Mouse (Mus musculus) heart, embryonic 13.5 days (tissue): Measurements from ENCODE around the gene Lgals4. TPM values are rescaled to one million over a fixed set of nuclear protein-coding genes. Genes with fewer than 3 reads are reported as not detected.

ENCODE experiments used
- ATAC-seq: fragments of 200-750 bp; cut with Nextera tagmentation; 2 replicates; pipeline ENCODE4 v1.8.0; 2017; ENCODE audit warnings: moderate TSS enrichment; ENCODE audit not compliant: insufficient number of reproducible peaks, low FRiP score, low TSS enrichment; ENCODE audit errors: extremely low read depth
- H3K27ac ChIP-seq: fragments of 300-500 bp; sonication (generic); replicated peaks from 2 replicates; pipeline ENCODE4 v1.5.1; 2015; ENCODE audit warnings: moderate library complexity, mild to moderate bottlenecking, inconsistent platforms
- H3K27me3 ChIP-seq: fragments of 300-500 bp; sonication (generic); replicated peaks from 2 replicates; pipeline ENCODE4 v1.6.1; 2015; ENCODE audit warnings: mild to moderate bottlenecking, inconsistent platforms
- H3K36me3 ChIP-seq: fragments of 300-500 bp; sonication (generic); 2 replicates; pipeline ENCODE4 v1.6.1; 2015; ENCODE audit warnings: mild to moderate bottlenecking, inconsistent platforms
- H3K4me1 ChIP-seq: fragments of 300-500 bp; sonication (generic); 2 replicates; pipeline ENCODE4 v1.6.1; 2015; ENCODE audit warnings: inconsistent platforms
- H3K4me2 ChIP-seq: fragments of 300-500 bp; sonication (generic); 2 replicates; pipeline ENCODE4 v1.6.1; 2015; ENCODE audit warnings: inconsistent platforms, mild to moderate bottlenecking, moderate library complexity
- H3K4me3 ChIP-seq: fragments of 300-500 bp; sonication (generic); 2 replicates; pipeline ENCODE4 v1.5.1; 2015; ENCODE audit warnings: moderate library complexity, mild to moderate bottlenecking, inconsistent platforms
- H3K9ac ChIP-seq: fragments of 300-500 bp; sonication (generic); 2 replicates; pipeline ENCODE4 v1.6.1; 2015; ENCODE audit warnings: inconsistent platforms, mild to moderate bottlenecking, moderate library complexity
- H3K9me3 ChIP-seq: fragments of 300-500 bp; sonication (generic); 2 replicates; pipeline ENCODE4 v1.6.1; 2016; ENCODE audit warnings: inconsistent platforms
- whole genome bisulfite sequencing: fragments of 180-500 bp; shearing (Covaris S2); methylation state at CpG from one replicate; pipeline ENCODE4 v1.1.7; 2015; ENCODE audit warnings: mixed read lengths; 5-methylcytosine and 5-hydroxymethylcytosine counted together
- polyA plus RNA-seq: library from polyadenylated mRNA; unstranded; fragments of >200 nt; fragmentation: Nextera tagmentation; extraction: Ambion mirVana; gene quantifications from 2 replicates; pipeline ENCODE4 v1.2.1, GENCODE M21; 2015

Gene Lgals4
- 4.3 and 5.6 TPM in 2 replicates for polyA plus RNA-seq

DNA sequence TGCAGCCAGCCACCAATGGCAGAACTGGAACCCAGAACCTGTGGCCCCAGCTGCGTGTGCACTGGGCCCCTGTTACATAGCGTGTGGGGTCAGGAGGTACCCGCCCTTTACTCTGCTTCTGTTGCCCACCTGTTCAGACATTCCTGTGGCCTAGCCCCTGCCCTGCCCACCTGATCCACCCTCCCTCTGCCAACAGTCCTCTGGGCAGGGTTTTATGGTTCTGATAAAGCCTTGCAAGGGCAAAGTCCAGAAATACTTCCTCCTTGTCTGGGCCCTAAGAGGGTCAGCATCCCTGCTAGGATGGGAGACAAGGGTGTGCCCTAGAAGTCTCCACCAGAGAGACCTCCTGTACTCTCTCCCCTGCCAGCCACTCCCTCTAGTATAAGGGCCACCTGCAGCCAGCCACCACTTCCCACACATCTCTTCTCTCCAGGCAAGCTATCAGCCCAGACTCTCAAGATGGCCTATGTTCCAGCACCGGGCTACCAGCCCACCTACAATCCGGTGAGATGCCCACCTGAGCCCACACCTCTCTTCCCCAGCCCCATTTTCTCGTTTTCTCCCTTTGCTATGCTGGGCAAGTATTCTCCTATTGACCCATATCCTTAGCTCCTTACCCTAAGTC lies at the start of gene Lgals4:
TSS of gene Lgals4 (plus strand) at position 132 of the 625 bp plus-strand sequence.
- Histone ChIP-seq H3K9ac (no peak within 1 kb of the TSS), H3K4me3 (no peak within 1 kb of the TSS)

DNA sequence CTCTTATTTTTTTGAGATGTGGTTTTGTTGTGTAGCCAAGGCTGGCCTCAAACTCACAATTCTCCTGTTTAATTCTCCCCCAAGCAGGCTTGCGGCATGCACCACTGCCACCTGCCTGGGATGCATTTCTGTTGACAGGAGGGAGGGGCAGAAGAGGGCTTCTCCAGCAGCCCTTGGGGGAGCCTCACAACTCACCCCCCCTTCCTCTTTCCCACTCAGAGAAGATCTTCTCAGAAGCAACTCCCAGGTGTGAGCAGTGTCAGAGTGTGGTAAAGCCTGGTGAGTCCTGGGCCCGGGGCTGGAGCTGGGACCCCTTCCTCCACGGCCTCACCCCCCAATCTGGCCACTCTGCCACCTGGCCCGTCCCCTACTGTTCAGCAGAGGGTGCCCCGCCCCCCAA lies 48.5 kb upstream of the Lgals4 start:
- no peak overlapping the region for H3K27ac ChIP-seq
- no peaks in the 10 kb centered on the region for H3K9me3 ChIP-seq
- no peak overlapping the region for H3K9ac ChIP-seq
- no peaks in the 10 kb centered on the region for H3K27me3 ChIP-seq
- no peak overlapping the region for H3K4me2 ChIP-seq
- H3K4me1 ChIP-seq: peaks cover 37% of the 10 kb centered on the region
- WGBS: 63% methylated on average over 5 of the region's 5 CpGs
- H3K36me3 ChIP-seq: peaks cover 52% of the 10 kb centered on the region
- ATAC-seq: no peak
- H3K4me3 ChIP-seq: no peak overlapping the region

More for the DNA sequence above, at the start of gene Lgals4:
- H3K4me1 ChIP-seq: peaks cover 7% of the 10 kb centered on the region
- no peak within 1 kb of the TSS for H3K27ac ChIP-seq
- peaks cover 32% of the 10 kb centered on the region for H3K36me3 ChIP-seq
- WGBS: 80% methylated on average over 6 of the region's 6 CpGs
- ATAC-seq: no peak
- H3K4me2 ChIP-seq: no peak within 1 kb of the TSS
- H3K27me3 ChIP-seq: no peaks in the 10 kb centered on the region
- H3K9me3 ChIP-seq: no peaks in the 10 kb centered on the region

DNA sequence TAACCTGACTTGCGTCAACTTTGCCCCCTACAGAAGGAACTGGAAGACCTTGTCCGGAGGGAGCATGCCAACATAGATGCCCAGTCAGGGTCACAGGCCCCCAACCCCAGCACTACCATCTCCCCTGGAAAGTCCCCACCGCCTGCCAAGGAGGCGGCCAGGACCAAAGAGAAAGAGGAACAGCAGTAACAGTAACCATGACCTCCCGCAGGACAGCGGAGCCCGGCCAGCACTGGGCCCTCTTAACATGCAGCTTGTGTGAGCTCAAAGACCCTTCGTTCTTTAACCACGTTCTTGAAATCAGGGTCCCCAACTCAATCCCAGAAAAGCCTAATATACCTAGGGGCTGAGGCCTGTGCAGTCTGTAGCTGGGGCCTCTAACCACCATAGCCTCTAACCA lies 45.8 kb upstream of the Lgals4 start:
- Histone ChIP-seq H3K27me3 (no peaks in the 10 kb centered on the region), H3K4me1 (peaks cover 20% of the 10 kb centered on the region), H3K36me3 (peaks cover 49% of the 10 kb centered on the region), H3K9ac (no peak overlapping the region), H3K9me3 (no peaks in the 10 kb centered on the region), H3K27ac (no peak overlapping the region), H3K4me3 (no peak overlapping the region), H3K4me2 (no peak overlapping the region)
- 92% methylated on average over 9 of the region's 9 CpGs for WGBS
- ATAC-seq: no peak

DNA sequence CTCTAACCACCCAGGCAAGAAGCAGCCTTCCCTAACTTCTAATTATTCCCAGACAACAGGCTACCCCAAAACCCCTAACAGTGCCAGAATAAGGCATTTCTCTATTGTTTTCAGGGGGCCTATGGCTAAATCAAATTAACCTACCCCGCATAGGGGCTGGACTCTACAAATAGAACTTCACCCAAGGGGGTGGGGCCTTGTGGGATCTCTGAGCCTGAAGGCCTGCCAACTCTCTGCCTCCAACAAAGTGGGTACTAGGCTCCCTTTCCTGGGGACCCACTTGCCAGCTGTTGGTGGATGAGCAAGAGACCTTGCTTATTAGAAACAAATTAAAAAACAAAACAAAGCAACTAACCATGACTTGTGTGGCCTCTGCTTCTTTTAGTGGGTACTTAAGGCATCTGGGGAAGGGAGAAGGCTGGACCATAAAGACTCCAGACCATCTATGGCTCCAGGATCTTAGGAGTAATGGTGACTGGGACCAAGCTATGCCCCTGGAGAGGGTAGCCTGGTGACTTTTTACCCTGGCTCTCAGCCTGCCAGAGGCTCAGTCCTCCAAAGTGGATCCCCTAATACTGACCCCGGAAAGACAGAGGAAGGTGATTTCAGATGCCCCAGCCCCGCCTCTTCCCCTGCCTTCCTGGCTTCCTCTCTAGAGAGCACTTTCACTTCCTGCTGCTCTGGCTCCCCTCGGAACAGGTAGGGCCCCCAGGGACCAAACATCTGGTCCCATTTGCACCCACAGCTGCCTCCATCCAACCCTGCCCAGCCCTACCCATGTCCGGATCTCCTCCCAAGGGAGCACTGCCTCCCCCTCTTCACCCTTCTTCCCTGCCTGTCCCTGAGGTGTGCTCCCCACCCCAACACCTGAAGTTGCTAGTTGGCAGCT lies 45.1 kb upstream of the Lgals4 start, which contains the start of gene Rinl:
TSS of gene Rinl (plus strand) at position 663 of the 889 bp plus-strand sequence.
- Histone ChIP-seq H3K4me2 (no peak within 1 kb of the TSS), H3K36me3 (peaks cover 43% of the 10 kb centered on the region), H3K4me1 (0 out of 2 replicates have a peak, but pooled peaks cover 17% of the 10 kb centered on the region), H3K9ac (no peak within 1 kb of the TSS), H3K27me3 (no peaks in the 10 kb centered on the region), H3K27ac (no peak within 1 kb of the TSS), H3K4me3 (no peak within 1 kb of the TSS), H3K9me3 (no peaks in the 10 kb centered on the region)
- 54% methylated on average over 5 of the region's 5 CpGs for WGBS
- no peak for ATAC-seq

DNA sequence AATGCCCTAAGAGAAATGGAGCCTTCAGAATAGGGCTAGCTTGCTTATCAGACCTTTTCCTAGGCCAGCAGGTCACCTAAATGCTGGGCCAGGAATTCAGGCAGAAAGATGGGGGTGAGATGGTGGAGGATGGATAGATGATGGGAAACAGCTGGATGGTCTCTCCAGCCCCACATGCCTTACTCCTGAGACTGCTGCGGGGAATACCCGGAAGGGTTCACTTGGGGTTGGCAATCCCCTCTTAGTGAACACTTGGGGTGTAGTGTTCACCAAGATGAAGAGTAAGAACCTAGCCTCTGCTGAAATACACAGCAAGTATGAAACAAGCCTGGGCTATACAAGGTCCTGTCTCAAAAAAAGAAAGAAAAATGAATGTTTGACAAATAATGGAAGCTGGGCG lies 44.4 kb upstream of the Lgals4 start:
- Histone ChIP-seq H3K27me3 (no peaks in the 10 kb centered on the region), H3K4me1 (0 out of 2 replicates have a peak, but pooled peaks cover 17% of the 10 kb centered on the region), H3K9ac (no peak overlapping the region), H3K4me2 (no peak overlapping the region), H3K36me3 (peaks cover 36% of the 10 kb centered on the region), H3K27ac (no peak overlapping the region), H3K4me3 (no peak overlapping the region), H3K9me3 (no peaks in the 10 kb centered on the region)
- ATAC-seq: no peak
- 76% methylated on average over 3 of the region's 3 CpGs for WGBS

DNA sequence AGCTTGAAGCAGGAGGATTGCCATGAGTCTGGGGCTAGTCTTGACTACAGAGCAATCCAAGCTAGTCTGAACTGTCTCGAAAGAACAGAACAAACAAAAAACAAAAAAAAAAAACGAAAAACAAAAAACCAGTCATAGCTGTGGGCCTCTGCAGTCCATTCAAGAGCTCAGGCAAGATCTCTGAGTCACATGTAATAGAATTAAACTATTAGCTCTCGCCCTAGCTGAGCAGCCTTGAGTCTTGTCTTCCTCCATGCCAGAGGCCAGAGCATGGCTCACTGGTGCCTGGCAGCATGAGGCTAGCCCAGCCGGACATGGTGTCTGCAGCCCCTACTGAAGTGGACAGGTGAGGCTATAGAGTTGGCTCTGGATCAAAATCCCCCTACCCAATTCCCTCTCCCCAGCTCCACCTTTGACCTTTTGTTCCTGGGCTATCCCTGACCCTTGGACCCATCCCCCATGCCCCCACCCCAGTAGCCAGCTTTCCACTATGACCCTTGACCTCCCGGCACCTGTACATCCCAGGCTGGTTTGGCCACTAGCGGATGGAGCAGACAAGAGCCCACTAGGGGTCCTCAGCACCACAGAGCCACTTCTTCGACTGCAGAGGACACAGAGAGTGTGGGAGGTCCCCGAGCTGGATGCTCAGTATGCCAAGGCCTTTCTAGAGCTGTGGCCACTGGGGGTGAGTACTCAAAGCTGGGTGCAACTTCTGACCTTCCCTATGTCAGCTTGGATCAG lies 43.4 kb upstream of the Lgals4 start:
- Histone ChIP-seq H3K36me3 (peaks cover 28% of the 10 kb centered on the region), H3K27me3 (no peaks in the 10 kb centered on the region), H3K9ac (no peak overlapping the region), H3K4me3 (no peak overlapping the region), H3K4me1 (0 out of 2 replicates have a peak, but pooled peaks cover 17% of the 10 kb centered on the region), H3K9me3 (no peaks in the 10 kb centered on the region), H3K4me2 (no peak overlapping the region), H3K27ac (no peak overlapping the region)
- no peak for ATAC-seq
- 54% methylated on average over 8 of the region's 8 CpGs for WGBS

DNA sequence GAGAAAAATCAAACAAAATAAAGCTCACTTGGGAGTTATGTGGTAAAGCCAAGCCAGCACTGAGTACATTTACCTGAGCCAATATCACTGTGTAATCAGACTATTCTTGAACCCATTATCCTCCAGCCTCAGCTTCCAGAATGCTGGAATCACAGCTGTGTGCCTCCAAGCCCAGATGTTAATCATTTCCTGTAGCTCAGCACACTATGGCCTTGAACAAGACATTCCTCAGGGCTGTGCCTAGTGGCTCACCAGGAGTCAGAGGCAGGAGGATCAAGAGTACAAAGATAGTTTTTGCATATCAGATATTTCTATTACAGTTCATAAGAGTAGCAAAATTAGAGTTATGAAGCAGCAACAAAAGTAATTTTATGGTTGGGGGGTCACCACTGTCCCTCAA lies 41.9 kb upstream of the Lgals4 start:
- Histone ChIP-seq H3K9me3 (no peaks in the 10 kb centered on the region), H3K4me2 (no peak overlapping the region), H3K27ac (no peak overlapping the region), H3K27me3 (no peaks in the 10 kb centered on the region), H3K4me1 (peaks cover 25% of the 10 kb centered on the region), H3K4me3 (no peak overlapping the region), H3K9ac (no peak overlapping the region), H3K36me3 (peaks cover 15% of the 10 kb centered on the region)
- no peak for ATAC-seq

DNA sequence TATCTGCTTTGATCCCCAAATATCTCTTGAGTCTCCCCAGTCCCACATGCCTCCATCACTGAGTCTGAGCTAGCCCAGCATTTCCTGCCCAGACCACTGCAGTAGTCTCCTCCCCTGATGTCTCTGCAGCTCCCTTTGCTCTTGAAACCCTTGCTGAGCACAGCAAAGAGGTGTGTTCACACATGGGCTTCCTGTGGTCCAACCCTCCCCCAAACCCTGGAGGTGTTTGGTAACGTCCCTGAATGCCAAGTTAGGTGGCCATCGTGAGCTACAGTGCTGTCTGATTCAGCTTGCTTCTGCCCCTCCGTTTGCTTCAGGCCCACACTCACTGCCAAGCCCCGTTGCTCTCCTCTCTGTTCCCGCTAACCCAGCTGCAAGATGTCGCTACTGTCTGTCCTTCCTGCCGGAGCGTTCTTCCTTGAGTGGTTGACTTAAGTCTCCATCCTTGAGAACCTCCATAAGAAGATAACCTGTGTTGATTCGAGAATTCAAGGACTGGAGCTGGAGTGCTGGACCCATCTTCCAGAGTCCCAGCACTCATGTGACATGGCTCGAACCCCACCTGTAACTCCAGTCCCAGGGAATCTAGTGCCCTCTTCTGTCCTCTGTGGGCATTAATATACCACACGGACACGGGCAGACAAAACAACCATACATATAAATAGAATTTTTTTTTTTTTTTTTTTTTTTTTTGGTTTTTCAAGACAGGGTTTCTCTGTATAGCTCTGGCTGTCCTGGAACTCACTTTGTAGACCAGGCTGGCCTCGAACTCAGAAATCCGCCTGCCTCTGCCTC lies 41.1 kb upstream of the Lgals4 start:
- WGBS: 66% methylated on average over 14 of the region's 14 CpGs
- no peak overlapping the region for H3K9ac ChIP-seq
- no peak for ATAC-seq
- H3K27ac ChIP-seq: no peak overlapping the region
- H3K4me2 ChIP-seq: no peak overlapping the region
- no peak overlapping the region for H3K4me3 ChIP-seq
- no peaks in the 10 kb centered on the region for H3K27me3 ChIP-seq
- no peaks in the 10 kb centered on the region for H3K9me3 ChIP-seq
- peaks cover 30% of the 10 kb centered on the region for H3K4me1 ChIP-seq
- peaks cover 9% of the 10 kb centered on the region for H3K36me3 ChIP-seq

DNA sequence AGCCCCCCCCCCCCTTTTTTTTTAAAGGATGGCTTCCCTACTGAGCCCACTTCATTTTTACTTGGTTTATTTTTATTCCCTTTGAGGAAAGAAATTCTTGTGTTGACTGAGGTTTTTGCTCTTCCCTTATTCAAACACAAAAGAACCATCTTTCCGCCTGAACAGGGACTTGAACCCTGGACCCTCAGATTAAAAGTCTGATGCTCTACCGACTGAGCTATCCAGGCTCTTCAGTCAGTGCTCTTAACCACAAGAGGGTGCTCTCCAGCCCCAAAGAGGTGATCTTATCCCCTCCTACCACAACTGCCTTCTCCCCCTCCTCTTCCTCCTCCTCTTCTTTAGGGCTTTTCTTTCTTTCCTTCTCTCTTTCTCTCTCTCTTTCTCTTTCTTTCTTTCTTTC lies 39.8 kb upstream of the Lgals4 start:
- Histone ChIP-seq H3K9ac (no peak overlapping the region), H3K4me1 (peaks cover 23% of the 10 kb centered on the region), H3K36me3 (no peaks in the 10 kb centered on the region), H3K4me2 (no peak overlapping the region), H3K9me3 (no peaks in the 10 kb centered on the region), H3K27me3 (no peaks in the 10 kb centered on the region), H3K27ac (no peak overlapping the region), H3K4me3 (no peak overlapping the region)
- WGBS: 36% methylated on average over 2 of the region's 2 CpGs
- no peak for ATAC-seq

DNA sequence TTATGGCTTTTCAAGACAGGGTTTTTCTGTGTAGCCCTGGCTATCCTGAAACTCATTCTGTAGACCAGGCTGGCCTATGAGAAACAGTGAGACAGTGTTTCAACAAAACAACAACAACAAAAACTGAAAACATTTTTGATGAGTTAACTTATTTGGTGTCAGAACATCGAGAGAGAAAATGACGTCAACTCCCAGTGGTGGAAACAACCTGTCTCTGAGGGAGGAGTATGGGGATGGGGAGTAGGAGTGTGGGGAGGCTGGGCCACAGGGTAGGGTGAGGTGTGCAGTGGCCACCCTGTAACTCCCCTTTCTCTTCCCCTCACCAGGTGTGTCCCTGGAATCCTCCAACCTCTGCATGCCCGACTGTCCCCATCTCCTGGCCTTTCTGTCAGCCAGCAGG lies 39.2 kb upstream of the Lgals4 start:
- H3K27me3 ChIP-seq: no peaks in the 10 kb centered on the region
- WGBS: 67% methylated on average over 3 of the region's 3 CpGs
- no peak overlapping the region for H3K9ac ChIP-seq
- H3K9me3 ChIP-seq: no peaks in the 10 kb centered on the region
- H3K4me2 ChIP-seq: no peak overlapping the region
- ATAC-seq: no peak
- no peaks in the 10 kb centered on the region for H3K36me3 ChIP-seq
- H3K4me1 ChIP-seq: peaks cover 18% of the 10 kb centered on the region
- H3K4me3 ChIP-seq: no peak overlapping the region
- H3K27ac ChIP-seq: no peak overlapping the region
